20 mouse cellular contexts compared by ENCODE assay signal in genomic region chr2:137489181-137489682, GRCm38 (mm10).
A peak's percentile ranks its signal among the peaks of the same experiment; 100 is the strongest.
DNase-seq lines count a peak whose midpoint lies in the region; ATAC-seq lines count a peak whose summit lies in the region.
"Had no signal": no experiment of that assay in that cellular context is flagged by ENCODE, and none has a peak within 500 bp of the region (broad histone marks: within the 10 kb centered on the region; RNA-seq: fewer than 3 reads in every experiment).

No protein-coding gene starts in this region.

- no peaks in the 10 kb centered on the region for H3K27me3 ChIP-seq in kidney, embryonic 15.5 days
- H3K27me3 ChIP-seq: heart, embryonic 15.5 days; hindbrain, embryonic 12.5 days; liver, embryonic 15.5 days had no signal

- no peak overlapping the region for H3K4me2 ChIP-seq in kidney, embryonic 15.5 days
- H3K4me2 ChIP-seq: heart, embryonic 15.5 days; hindbrain, embryonic 12.5 days; liver, embryonic 15.5 days had no signal

- DNase-seq in kidney, adult 18-20 months: no peak
- DNase-seq in left cerebral cortex, adult 18-20 months (ENCODE audit: low spot score in 2 of 2): peak; percentile 3 to 32
- DNase-seq in left cerebral cortex, postnatal 10 days (ENCODE audit: extremely low spot score in 1 of 2, low spot score in 2 of 2): no peak
- peak; percentile 84 for DNase-seq in NIH3T3 (ENCODE audit: low read depth)
- peak; percentile 74 for DNase-seq in fibroblast of lung, adult 2 months (ENCODE audit: low read depth)
- DNase-seq in spleen, postnatal 4 days (ENCODE audit: low spot score in 2 of 2): no peak
- DNase-seq: adrenal gland, adult 2 months; cerebellum, adult 11 months; cerebellum, postnatal 25 days; gastrocnemius, adult 2 months; lung, postnatal 14 days; right cerebral cortex, postnatal 25 days had no signal

- no peaks in the 10 kb centered on the region for H3K9me3 ChIP-seq in kidney, embryonic 15.5 days (replicated peaks)
- H3K9me3 ChIP-seq: heart, embryonic 15.5 days; hindbrain, embryonic 12.5 days; liver, embryonic 15.5 days had no signal

- no peak overlapping the region for H3K27ac ChIP-seq in kidney, embryonic 15.5 days
- H3K27ac ChIP-seq: gastrocnemius, adult 2 months; heart, embryonic 15.5 days; hindbrain, embryonic 12.5 days; liver, embryonic 15.5 days had no signal

- H3K4me1 ChIP-seq in kidney, embryonic 15.5 days: 0 out of 2 replicates have a peak, but pooled peaks cover 5% of the 10 kb centered on the region
- H3K4me1 ChIP-seq: heart, embryonic 15.5 days; hindbrain, embryonic 12.5 days; liver, embryonic 15.5 days had no signal

- intact Hi-C loops in left cerebral cortex, postnatal 10 days (cut with DNase I): no loop called here

- no peaks in the 10 kb centered on the region for H3K36me3 ChIP-seq in kidney, embryonic 15.5 days
- H3K36me3 ChIP-seq: heart, embryonic 15.5 days; hindbrain, embryonic 12.5 days; liver, embryonic 15.5 days had no signal

- no peak overlapping the region for H3K9ac ChIP-seq in kidney, embryonic 15.5 days
- H3K9ac ChIP-seq: heart, embryonic 15.5 days; hindbrain, embryonic 12.5 days; liver, embryonic 15.5 days had no signal

- 22% methylated on average over 5 of the region's 5 CpGs for WGBS in kidney, embryonic 15.5 days

- ATAC-seq in kidney, embryonic 15.5 days (replicated peaks; ENCODE audit: low FRiP score): 0 out of 2 replicates have a peak, but pooled peaks have one; percentile 36
- ATAC-seq: forebrain, embryonic 16.5 days; inflammation-experienced regulatory T-cells, adult 6 months; midbrain, embryonic 16.5 days had no signal

- H3K4me3 ChIP-seq in kidney, embryonic 15.5 days (replicated peaks): no peak overlapping the region
- H3K4me3 ChIP-seq: erythroblast, embryonic 14.5 days; gastrocnemius, adult 2 months; heart, embryonic 15.5 days; hindbrain, embryonic 12.5 days; liver, embryonic 15.5 days had no signal

Comparison
In these comparisons a context has a peak if more than half of its experiments do, and no peak if none do; other contexts are left out.
1. DNase-seq: peak in left cerebral cortex, adult 18-20 months (2 of 2), NIH3T3 (single experiment) and fibroblast of lung, adult 2 months (single experiment); none in kidney, adult 18-20 months (single experiment), left cerebral cortex, postnatal 10 days (0 of 2) and spleen, postnatal 4 days (0 of 2).